Mouse (Mus musculus): ENCODE data around the gene Krtap5-5. TPM values are rescaled to one million over a fixed set of nuclear protein-coding genes. Genes with fewer than 3 reads are reported as not detected.
"Not testable (repeated sequence)": the region's sequence is repeated elsewhere in the genome, so short reads cannot be mapped to it uniquely, and the experiment has no call there.

Krtap5-5 gene
- polyA plus RNA-seq (2012; rRNA removed), result not detected in 2 replicates

DNA sequence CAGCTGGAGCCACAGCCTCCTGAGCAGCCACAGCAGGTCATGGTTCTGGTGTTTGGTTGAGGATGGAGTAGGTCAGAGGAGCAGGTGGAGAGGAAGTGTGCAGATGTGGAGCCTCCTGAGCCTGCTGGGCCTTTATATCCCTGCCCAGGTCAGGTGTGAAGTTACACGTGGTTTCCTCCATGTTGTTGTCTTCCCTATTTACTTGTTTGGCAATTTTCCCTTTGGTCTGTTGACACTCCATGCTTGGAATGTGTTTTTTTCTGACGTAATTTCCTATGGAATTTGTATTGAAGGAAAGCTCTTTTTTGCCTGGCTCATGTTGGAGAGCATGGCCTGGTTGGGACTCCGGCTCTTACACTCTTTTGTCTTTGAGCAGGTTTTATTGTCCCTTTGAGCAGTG lies at the start of gene Krtap5-5:
TSS of gene Krtap5-5 (minus strand) at position 101 of the 400 bp plus-strand sequence.
- DNase-seq (ENCODE audit: low read depth, low spot score), result not testable (repeated sequence)
- 46% methylated on average over 3 of the region's 3 CpGs for WGBS

DNA sequence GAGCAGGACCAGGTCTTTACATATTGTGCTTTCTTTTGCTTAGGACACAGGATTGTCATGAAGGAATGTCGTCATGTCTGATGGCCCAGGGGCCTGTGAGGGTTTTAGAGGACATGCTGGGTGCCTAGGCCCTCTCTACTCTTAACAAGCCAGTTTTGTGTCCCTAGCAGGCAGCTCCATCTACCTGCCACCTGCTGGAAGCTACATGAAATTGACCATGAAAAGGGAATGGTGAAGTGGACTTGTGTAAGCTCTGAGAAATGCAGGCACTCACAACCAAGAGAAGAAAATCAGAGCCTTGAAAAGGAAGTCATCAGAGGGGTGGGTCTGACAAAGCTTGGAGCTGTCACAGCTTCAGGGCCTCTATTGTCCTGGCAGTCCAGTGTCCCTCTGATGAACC lies 49.5 kb upstream of the Krtap5-5 start:
- 93% methylated on average over 1 of the region's 1 CpGs for WGBS
- not testable (repeated sequence) for DNase-seq (ENCODE audit: low read depth, low spot score)

DNA sequence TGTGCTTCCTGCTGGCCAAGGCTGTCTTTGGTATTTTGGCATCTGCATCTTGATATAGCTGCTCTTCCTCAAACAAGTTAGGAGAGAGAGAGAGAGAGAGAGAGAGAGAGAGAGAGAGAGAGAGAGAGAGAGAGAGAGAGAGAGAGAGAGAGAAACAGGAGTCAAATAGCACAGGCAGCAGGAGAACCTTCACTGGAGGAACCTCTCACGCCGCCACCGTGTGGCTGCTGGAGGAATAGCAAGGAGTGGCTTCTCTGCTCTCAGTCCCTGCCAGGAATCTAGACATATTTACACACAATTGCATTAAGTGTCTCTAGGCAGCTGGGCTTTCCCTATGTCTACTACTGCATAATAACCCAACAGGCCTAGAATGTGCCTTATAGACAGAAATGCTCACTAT lies 48.4 kb upstream of the Krtap5-5 start:
- peak; percentile 42 for DNase-seq (ENCODE audit: low read depth, low spot score)
- 1% methylated on average over 3 of the region's 3 CpGs for WGBS

DNA sequence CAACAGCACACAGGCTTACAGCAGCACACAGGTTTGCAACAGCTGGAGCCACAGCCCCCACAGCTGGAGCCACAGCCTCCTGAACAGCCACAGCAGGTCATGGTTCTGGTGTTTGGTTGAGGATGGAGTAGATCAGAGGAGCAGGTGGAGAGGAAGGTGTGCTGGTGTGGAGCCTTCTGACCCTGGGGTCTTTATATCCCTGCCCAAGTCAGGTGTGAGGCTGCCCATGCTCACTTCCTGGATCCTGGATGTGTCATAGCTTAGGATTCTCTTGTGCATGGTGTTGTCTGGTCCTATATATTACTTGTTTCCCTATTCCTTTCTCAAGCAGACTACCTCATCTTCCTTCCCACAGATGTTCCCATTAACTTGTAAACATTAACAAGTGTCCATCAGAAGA lies 44.5 kb upstream of the Krtap5-5 start, which contains the start of gene Gm4559:
TSS of gene Gm4559 (minus strand) at position 101 of the 400 bp plus-strand sequence.
- not testable (repeated sequence) for DNase-seq (ENCODE audit: low read depth, low spot score)

DNA sequence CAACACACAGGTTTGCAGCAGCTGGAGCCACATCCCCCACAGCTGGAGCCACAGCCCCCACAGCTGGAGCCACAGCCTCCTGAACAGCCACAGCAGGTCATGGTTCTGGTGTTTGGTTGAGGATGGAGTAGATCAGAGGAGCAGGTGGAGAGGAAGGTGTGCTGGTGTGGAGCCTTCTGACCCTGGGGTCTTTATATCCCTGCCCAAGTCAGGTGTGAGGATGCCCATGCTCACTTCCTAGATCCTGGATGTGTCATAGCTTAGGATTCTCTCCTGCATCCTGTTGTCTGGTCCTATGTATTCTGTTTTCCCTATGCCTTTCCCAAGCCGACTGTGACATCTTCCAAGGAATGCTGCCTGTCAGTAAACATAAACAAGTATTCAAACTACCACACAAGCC lies 28.5 kb upstream of the Krtap5-5 start, which contains the start of gene Gm2431:
TSS of gene Gm2431 (minus strand) at position 101 of the 400 bp plus-strand sequence.
- DNase-seq (ENCODE audit: low read depth, low spot score), result not testable (repeated sequence)
- 34% methylated on average over 1 of the region's 1 CpGs for WGBS

DNA sequence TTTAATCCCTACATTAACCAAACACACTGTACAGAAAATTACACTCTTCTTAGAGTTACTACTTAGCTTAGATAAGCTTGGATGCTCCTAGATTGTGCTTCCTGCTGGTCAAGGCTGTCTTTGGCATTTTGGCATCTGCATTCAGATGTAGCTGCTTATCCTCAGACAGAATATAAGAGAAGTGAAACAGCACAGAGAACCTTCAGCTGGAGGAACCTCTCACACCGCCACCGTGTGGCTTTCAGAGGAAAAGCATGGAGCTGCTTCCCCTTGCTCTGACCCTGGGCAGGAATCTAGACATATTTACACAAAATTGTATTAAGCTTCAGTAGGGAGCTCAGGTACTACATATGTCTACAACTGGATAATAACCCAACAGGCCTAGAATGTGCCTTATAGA lies 25.7 kb upstream of the Krtap5-5 start:
- no peak for DNase-seq (ENCODE audit: low read depth, low spot score)
- 0% methylated on average over 2 of the region's 2 CpGs for WGBS

DNA sequence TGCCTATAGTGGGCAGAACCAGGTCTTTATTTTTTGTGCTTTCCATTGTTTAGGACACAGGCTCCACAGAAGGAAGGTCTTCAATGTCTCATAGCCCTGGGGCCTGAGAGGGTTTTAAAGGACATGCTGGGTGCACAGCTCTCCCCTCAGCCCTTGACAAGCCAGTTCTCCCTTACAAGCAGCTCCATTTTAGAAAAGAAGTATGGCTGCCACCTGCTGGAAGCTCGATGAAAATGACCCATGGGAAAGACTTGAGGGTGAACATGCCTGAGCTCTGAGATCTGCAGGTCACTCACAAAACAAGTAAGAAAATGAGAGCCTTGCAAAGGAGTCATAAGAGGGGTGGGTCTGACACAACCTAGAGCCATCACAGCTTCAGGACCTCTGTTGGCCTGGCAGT lies 20.1 kb upstream of the Krtap5-5 start:
- peak; percentile 24 for DNase-seq (ENCODE audit: low read depth, low spot score)
- 0% methylated on average over 1 of the region's 1 CpGs for WGBS

DNA sequence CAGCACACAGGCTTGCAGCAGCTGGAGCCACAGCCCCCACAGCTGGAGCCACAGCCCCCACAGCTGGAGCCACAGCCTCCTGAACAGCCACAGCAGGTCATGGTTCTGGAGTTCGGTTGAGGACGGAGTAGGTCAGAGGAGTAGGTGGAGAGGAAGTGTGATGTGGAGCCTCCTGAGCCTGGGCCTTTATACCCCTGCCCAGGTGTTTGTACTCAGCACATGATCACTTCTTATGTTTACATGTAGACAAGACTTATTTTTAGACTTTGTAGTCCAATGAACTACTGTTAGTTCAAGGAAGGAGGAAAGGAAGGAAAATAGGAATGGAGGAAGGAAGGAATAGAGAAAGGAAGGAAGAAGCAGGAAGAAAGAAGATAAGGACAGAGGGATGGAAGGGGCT lies 11.2 kb upstream of the Krtap5-5 start, which contains the start of gene Gm40460:
TSS of gene Gm40460 (minus strand) at position 101 of the 400 bp plus-strand sequence.
- DNase-seq (ENCODE audit: low read depth, low spot score), result no peak
- 39% methylated on average over 2 of the region's 2 CpGs for WGBS

DNA sequence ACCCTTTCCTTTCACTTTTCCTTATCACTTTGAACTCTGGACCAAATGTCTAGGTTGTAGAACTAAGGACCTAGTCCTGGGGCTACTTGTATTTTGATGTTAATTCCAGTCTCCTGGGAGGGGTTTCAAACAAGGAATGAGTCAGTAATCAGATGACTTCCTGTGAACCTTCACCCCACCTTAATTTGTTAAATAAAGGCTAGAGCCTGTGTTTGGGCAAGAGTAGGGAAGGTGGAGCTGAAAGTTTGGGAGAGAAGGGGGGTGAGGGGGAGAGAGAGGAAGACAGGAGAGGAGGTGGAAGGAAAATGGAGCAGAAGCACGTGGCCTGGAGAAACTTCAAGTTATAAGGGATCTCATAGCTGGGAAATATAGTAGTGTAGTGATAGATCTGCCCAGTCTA lies 1.8 kb upstream of the Krtap5-5 start:
- 13% methylated on average over 1 of the region's 1 CpGs for WGBS
- DNase-seq (ENCODE audit: low read depth, low spot score), result peak; percentile 18

DNA sequence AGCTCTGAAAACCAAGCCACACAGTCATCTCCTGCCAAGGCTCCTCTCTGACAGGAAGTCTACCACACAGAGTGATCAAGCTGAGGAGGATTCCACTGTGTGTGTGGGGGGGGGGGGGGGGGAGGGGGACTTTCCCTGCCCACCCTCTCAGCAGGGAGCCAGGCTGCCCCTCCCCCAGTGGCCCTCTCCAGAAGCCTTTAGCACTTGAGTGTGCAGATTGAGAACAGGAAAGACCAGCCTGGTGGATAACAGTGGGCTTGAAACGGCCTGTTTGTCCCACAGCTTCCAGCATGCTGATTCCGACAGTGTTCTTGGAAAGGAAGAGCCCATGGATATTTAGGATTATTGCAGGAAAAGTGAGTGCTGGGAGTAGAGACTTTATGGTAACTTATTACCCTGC lies 5.3 kb downstream of the Krtap5-5 start:
- no peak for DNase-seq (ENCODE audit: low read depth, low spot score)
- 38% methylated on average over 2 of the region's 2 CpGs for WGBS

DNA sequence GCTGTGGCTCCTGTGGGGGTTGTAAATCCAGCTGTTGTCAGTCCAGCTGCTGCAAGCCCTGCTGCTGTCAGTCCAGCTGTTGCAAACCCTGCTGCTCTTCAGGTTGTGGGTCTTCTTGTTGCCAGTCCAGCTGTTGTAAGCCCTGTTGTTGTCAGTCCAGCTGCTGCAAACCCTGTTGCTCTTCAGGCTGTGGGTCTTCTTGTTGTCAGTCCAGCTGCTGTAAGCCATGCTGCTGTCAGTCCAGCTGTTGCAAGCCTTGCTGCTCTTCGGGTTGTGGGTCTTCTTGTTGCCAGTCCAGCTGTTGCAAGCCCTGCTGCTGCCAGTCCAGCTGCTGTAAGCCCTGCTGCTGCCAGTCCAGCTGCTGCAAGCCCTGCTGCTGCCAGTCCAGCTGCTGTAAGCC lies 17.6 kb downstream of the Krtap5-5 start:
- DNase-seq (ENCODE audit: low read depth, low spot score), result not testable (repeated sequence)
- WGBS, result 54% methylated on average over 1 of the region's 1 CpGs

DNA sequence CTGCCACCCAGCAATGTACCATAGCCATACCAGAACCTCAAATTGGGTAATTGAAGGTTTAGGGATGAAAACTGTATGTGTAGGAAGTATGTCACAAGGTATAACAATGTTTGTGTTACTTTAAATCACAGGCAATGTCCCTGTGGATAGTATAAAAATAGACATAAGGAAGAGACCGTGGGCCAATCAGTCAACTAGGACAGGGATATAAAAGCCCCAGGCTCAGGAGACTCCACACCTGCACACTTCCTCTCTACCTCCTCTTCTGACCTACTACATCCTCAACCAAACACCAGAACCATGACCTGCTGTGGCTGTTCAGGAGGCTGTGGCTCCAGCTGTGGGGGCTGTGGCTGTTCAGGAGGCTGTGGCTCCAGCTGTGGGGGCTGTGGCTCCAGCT lies 18.2 kb downstream of the Krtap5-5 start, which contains the start of gene Gm7579:
TSS of gene Gm7579 (plus strand) at position 301 of the 400 bp plus-strand sequence.
- DNase-seq (ENCODE audit: low read depth, low spot score), result no peak
- WGBS, result 41% methylated on average over 1 of the region's 1 CpGs

DNA sequence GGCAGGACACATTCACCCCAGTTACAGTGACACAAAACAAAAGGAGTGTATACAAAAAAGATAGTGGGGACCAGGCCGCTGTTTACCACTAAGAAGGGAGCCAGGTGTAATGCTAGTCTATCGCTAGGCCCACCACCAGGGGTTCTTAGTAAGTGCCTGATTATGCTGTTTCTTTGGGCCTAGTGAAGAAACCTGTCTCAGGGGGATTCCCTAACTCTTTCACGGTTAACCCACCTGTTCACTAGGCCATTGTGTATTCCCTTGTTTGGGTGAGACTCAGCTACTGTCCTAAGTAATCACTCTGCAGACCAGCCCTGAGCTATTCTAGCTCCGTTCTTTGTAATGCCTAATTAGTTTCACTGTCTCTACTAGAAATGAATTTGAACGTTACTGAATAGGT lies 22.9 kb downstream of the Krtap5-5 start:
- WGBS, result 90% methylated on average over 5 of the region's 5 CpGs

DNA sequence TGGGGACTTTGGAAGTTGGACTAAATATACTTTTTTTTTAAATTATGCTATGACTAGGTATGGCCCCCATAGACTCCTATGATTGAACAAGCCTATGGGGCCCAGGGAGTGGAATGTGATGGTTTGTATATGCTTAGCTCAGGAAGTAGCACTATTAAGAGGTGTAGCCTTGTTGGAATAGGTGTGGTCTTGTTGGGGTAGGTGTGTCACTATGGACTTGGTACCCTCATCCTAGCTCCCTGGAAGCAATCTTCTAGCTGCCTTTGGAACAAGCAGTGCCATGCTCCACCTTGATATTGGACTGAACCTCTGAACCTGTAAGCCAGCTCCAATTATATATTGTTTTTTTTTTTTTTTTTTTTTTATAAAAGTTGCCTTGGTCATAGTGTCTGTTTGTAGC lies 24.3 kb downstream of the Krtap5-5 start:
- DNase-seq (ENCODE audit: low read depth, low spot score), result peak; percentile 59

More for the DNA sequence above, 22.9 kb downstream of the Krtap5-5 start:
- not testable (repeated sequence) for DNase-seq (ENCODE audit: low read depth, low spot score)

DNA sequence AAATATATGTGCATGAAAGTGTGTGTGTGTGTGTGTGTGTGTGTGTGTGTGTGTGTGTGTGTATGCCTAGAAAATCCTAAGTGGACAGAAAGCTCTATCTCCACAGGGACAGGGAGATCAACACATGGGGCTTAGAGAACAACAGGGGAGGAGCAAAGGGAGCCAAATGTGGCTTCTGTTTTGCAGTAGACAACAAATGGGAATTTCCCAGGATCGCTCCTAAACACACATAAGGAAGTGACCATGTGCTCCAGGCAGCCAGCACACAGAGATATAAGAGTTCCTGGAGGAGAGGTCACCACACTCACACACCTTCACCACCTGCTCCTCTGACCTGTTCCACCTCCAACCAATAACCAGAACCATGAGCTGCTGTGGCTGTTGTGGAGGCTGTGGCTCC lies 28.7 kb downstream of the Krtap5-5 start, which contains the start of gene Krtap5-3:
TSS of gene Krtap5-3 (plus strand) at position 301 of the 400 bp plus-strand sequence.
- no peak for DNase-seq (ENCODE audit: low read depth, low spot score)
- WGBS, result 16% methylated on average over 1 of the region's 1 CpGs

DNA sequence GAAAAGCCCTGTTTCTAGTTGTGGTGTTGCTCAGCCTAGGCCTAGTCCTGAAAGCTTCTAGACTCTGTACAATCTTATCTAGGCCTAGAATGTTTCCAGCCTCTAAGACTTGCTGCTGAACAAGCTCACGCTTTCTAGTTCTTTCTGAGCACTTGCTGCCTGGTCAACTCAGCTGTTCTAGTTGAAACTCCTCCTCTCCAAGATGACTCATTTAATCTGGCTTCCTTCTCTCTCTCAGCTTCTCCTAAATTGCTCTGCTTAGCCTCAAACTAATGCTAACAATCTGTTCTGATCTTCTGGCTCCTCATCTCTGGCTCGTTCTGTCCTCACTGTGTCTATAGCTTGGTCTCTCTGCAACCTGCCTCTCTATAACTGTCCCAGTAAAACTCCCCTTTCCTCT lies 31.0 kb downstream of the Krtap5-5 start:
- no peak for DNase-seq (ENCODE audit: low read depth, low spot score)
- WGBS, result 58% methylated on average over 2 of the region's 2 CpGs

DNA sequence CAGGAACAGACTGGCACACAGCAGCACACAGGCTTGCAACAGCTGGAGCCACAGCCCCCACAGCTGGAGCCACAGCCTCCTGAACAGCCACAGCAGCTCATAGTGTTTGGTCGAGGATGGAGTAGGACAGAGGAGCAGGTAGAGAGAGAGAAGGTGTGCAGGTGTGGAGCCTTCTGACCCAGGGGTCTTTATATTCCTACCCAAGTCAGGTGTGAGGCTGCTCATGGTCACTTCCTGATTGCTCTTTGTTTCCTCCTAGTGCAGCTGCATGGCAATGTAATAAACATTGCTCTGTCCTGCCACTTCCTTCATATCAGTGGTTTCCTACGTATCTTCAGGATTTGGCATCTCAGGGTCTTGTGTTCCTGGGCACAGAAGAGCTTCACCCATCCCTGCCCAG lies 39.5 kb downstream of the Krtap5-5 start, which contains the start of gene Gm10153:
TSS of gene Gm10153 (minus strand) at position 101 of the 400 bp plus-strand sequence.
- WGBS, result 8% methylated on average over 2 of the region's 2 CpGs

DNA sequence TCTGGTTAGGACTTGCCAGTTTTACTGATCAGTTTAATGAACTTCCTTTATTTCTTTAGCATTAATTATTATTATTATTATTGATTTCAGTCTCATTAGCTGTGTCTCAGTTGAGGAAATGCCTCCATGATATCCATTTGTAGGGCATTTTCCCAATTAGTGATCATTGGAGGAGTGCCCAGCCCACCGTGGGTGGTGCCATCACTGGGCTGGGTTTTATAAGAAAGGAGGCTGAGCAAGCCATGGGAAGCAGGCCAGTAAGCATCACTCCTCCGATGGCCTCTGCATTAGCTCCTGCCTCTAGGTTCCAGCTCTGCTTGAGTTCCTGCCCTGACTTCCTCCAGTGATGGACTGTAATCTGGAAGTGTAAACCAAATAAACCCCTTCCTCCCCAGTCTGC lies 41.6 kb downstream of the Krtap5-5 start:
- 54% methylated on average over 2 of the region's 2 CpGs for WGBS
- DNase-seq (ENCODE audit: low read depth, low spot score), result no peak

More for the DNA sequence above, 39.5 kb downstream of the Krtap5-5 start, which contains the start of gene Gm10153:
- DNase-seq (ENCODE audit: low read depth, low spot score), result no peak

DNA sequence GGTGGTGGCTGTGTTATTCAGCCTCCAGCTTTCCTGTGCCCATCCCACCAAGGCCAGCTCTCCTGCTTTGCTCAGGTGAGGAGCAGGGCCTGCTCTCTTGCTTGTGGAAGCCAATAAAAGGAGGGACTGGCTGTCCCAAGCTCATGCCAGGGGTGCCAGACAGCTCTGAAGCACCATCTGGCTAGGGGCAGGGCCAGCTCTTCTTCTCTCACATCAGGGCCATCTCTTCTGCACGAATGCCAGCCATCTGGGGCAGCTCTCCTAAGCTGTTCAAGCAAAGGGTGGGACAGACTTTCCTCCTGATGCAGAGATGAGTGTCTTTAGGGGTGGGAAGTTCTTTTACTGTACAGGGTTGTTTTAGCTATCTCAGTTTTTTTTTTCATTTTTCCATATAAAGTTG lies 48.8 kb downstream of the Krtap5-5 start:
- 46% methylated on average over 1 of the region's 1 CpGs for WGBS
- DNase-seq (ENCODE audit: low read depth, low spot score), result no peak

Data from large intestine, adult 2 months (tissue).